Mouse (Mus musculus) embryonic facial prominence, embryonic 14.5 days (tissue): ENCODE measurements at regions not wholly inside any gene's neighbourhood (a gene's known extent, or its start where the extent isn't known, plus 50 kb on each side); places are given as distances from the start of the nearest gene placed in this dataset.
A peak's percentile ranks its signal among the peaks of the same experiment; 100 is the strongest.

Source experiments
- ATAC-seq: fragments of 200-750 bp; cut with Nextera tagmentation; 2 replicates; pipeline ENCODE4 v1.8.0; 2017; ENCODE audit warnings: low read depth, moderate number of reproducible peaks, moderate TSS enrichment
- DNase-seq: peaks from one replicate; pipeline ENCODE4 v3.0.0-alpha.2; 2015; ENCODE audit warnings: low spot score
- H3K27ac ChIP-seq: fragments of 300-500 bp; sonication (generic); replicated peaks from 2 replicates; pipeline ENCODE4 v1.5.1; 2014; ENCODE audit warnings: low read depth, mild to moderate bottlenecking, low read length, moderate library complexity
- H3K27me3 ChIP-seq: fragments of 300-500 bp; sonication (generic); replicated peaks from 2 replicates; pipeline ENCODE4 v1.6.1; 2014; ENCODE audit warnings: low read length; ENCODE audit not compliant: control insufficient read depth, insufficient read depth
- H3K36me3 ChIP-seq: fragments of 300-500 bp; sonication (generic); 2 replicates; pipeline ENCODE4 v1.6.1; 2014; ENCODE audit warnings: low read length, mixed read lengths; ENCODE audit not compliant: control insufficient read depth, insufficient read depth
- H3K4me1 ChIP-seq: fragments of 300-500 bp; sonication (generic); 2 replicates; pipeline ENCODE4 v1.6.1; 2014; ENCODE audit warnings: antibody characterized with exemption, low read length; ENCODE audit not compliant: control insufficient read depth, insufficient read depth
- H3K4me2 ChIP-seq: fragments of 300-500 bp; sonication (generic); 2 replicates; pipeline ENCODE4 v1.6.1; 2014; ENCODE audit warnings: low read depth, mild to moderate bottlenecking, low read length, moderate library complexity, mixed read lengths
- H3K4me3 ChIP-seq: fragments of 300-500 bp; sonication (generic); 2 replicates; pipeline ENCODE4 v1.5.1; 2014; ENCODE audit warnings: low read depth, mild to moderate bottlenecking, low read length
- H3K9ac ChIP-seq: fragments of 300-500 bp; sonication (generic); 2 replicates; pipeline ENCODE4 v1.6.1; 2014; ENCODE audit warnings: low read depth, mild to moderate bottlenecking, low read length, moderate library complexity, mixed read lengths
- H3K9me3 ChIP-seq: fragments of 300-500 bp; sonication (generic); 2 replicates; pipeline ENCODE4 v1.6.1; 2016; ENCODE audit warnings: low read length; ENCODE audit not compliant: control insufficient read depth
- WGBS: fragments of 180-500 bp; shearing (Covaris S2); extraction: QIAGEN DNeasy Blood & Tissue Kit; methylation state at CpG from one replicate; pipeline ENCODE4 v1.1.7; 2014; 5-methylcytosine and 5-hydroxymethylcytosine counted together

DNA sequence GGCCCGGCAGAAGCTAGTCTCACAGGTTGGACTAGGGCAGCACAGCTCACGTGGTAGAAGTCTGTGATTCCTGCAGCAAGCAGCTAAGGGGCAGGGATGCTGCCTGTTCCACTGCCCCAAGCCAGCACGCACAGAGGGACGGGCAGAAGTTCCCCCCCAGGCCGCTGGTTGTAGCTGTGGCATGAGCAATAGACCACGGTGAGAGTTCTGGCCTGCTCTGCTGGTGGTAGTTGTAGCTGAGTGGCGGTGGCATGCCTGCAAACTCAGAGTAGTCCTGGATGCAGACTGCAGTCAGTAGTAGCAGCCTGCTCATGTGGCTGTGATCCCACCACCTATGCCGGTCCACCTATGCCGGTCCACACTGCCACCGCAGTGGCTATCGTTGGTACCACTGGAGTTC is 71.5 kb upstream of the Rpl39l start:
- WGBS = 92% methylated on average over 11 of the region's 11 CpGs
- Histone ChIP-seq H3K27ac (no peak overlapping the region), H3K4me3 (no peak overlapping the region), H3K36me3 (no peaks in the 10 kb centered on the region), H3K9ac (no peak overlapping the region), H3K4me2 (no peak overlapping the region), H3K9me3 (no peaks in the 10 kb centered on the region), H3K27me3 (no peaks in the 10 kb centered on the region), H3K4me1 (no peaks in the 10 kb centered on the region)
- ATAC-seq = no peak
- no peak for DNase-seq

DNA sequence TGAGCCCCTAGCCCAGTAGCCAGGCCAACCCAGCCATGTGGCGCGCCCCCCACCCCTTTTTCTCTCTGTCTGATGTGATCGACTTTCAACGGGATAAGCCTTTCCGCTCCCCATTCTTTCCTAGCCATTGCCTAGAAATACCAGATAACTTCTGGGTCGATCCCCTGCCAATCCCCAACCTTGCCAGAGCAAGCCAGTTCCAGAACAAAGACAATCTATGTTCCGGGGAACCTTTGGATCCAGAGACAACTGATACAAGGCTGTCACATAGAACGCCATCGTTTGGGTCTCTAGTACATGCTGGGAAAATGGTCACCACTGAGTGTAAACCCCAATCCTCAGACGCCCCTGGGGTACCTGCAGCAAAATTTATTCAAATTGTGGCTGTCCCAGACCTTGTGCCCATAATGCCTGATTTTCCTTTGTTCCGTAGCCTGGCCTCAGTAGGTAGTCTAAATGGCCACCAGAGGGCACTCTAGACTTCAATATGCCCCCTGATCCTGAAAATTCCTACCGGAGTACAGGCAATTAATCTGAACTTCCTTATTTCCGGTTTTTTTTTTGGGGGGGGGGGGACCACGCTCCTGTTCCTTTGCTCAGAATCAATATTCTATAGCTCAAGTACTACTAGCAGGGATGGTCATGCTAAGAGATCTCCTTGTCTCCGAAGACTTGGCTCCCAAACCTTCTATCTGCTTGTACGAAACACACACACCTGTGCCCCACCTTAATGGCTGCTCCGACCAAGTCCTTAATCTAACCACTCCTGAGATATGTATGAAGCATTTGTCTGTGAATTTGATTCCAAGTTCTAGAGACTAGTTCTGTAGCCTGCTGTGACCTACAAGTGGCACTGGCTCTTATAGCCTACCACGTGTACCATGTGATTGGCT is 81.3 kb upstream of the Rpl39l start:
- 54% methylated on average over 18 of the region's 18 CpGs for WGBS
- H3K36me3 ChIP-seq = no peaks in the 10 kb centered on the region
- no peak overlapping the region for H3K4me3 ChIP-seq
- H3K9me3 ChIP-seq = no peaks in the 10 kb centered on the region
- no peak overlapping the region for H3K9ac ChIP-seq
- no peak overlapping the region for H3K27ac ChIP-seq
- H3K27me3 ChIP-seq = no peaks in the 10 kb centered on the region
- ATAC-seq = no peak
- DNase-seq = peak; percentile 74
- no peaks in the 10 kb centered on the region for H3K4me1 ChIP-seq
- H3K4me2 ChIP-seq = no peak overlapping the region

DNA sequence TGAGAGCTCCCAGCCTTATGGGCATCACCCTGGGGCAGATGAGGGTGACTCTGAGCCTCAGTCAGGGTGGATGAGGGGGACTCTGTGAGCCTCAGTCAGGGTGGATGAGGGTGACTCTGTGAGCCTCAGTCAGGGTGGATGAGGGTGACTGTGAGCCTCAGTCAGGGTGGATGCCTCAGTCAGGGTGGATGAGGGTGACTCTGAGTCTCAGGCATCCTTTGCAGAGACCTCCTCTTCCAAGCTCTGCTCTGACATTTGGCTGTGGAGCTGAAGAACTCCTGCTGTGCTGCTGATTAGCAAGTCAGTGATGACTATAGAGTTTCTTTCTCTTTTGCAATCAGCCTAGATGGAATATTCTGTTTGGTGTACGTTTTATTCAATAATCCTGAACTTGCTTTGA is 83.7 kb upstream of the Rpl39l start:
- Histone ChIP-seq H3K4me1 (no peaks in the 10 kb centered on the region), H3K4me3 (no peak overlapping the region), H3K4me2 (no peak overlapping the region), H3K36me3 (no peaks in the 10 kb centered on the region), H3K27ac (no peak overlapping the region), H3K9me3 (no peaks in the 10 kb centered on the region), H3K9ac (no peak overlapping the region), H3K27me3 (no peaks in the 10 kb centered on the region)
- no peak for ATAC-seq
- 38% methylated on average over 1 of the region's 1 CpGs for WGBS
- no peak for DNase-seq

DNA sequence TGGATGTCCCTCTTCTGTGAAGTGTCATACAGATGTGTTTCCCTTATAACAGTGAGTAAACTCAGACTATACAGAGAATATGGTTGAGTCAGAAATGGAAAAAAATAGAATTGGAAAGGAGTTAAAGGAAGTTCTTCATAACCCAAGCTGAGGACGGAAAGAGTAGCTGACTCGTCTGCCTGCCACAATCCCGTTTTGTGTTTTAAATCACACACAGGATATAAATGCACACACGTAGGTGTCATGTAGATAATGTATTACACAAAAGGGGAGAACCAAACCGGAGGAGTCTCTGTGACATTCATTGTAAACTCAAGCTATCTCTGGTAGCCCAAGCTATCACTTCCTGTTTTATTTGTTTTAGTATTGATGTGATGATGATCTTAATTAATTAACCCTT is 84.6 kb upstream of the Rpl39l start:
- DNase-seq (no peak), ATAC-seq (no peak)
- H3K9me3 ChIP-seq = no peaks in the 10 kb centered on the region
- H3K36me3 ChIP-seq = no peaks in the 10 kb centered on the region
- H3K4me2 ChIP-seq = no peak overlapping the region
- H3K4me3 ChIP-seq = no peak overlapping the region
- H3K9ac ChIP-seq = no peak overlapping the region
- H3K27ac ChIP-seq = no peak overlapping the region
- H3K27me3 ChIP-seq = no peaks in the 10 kb centered on the region
- H3K4me1 ChIP-seq = no peaks in the 10 kb centered on the region
- 82% methylated on average over 5 of the region's 5 CpGs for WGBS

DNA sequence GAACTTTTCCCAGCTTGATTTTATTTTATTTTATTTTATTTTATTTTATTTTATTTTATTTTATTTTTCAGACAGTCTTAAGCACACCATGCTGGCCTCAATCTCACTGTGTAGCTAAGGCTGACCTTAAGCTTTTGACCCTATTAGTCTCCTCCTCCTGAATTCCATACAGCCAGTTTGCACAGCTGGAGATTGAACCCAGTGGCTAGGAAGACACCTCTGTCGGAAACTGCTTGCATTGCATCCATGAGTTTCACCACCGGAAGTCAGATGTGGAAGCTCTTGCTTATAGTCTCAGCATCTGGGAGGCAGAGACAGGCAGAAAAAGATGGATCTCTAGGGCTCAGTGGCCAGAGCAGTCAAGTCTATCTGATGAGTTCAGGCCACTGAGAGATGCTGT is 86.4 kb upstream of the Grin2a start:
- no peak for ATAC-seq
- no peaks in the 10 kb centered on the region for H3K27me3 ChIP-seq
- no peak overlapping the region for H3K4me2 ChIP-seq
- WGBS = 32% methylated on average over 2 of the region's 2 CpGs
- H3K9ac ChIP-seq = no peak overlapping the region
- no peaks in the 10 kb centered on the region for H3K4me1 ChIP-seq
- H3K4me3 ChIP-seq = no peak overlapping the region
- no peaks in the 10 kb centered on the region for H3K36me3 ChIP-seq
- no peak for DNase-seq
- no peak overlapping the region for H3K27ac ChIP-seq
- H3K9me3 ChIP-seq = no peaks in the 10 kb centered on the region

DNA sequence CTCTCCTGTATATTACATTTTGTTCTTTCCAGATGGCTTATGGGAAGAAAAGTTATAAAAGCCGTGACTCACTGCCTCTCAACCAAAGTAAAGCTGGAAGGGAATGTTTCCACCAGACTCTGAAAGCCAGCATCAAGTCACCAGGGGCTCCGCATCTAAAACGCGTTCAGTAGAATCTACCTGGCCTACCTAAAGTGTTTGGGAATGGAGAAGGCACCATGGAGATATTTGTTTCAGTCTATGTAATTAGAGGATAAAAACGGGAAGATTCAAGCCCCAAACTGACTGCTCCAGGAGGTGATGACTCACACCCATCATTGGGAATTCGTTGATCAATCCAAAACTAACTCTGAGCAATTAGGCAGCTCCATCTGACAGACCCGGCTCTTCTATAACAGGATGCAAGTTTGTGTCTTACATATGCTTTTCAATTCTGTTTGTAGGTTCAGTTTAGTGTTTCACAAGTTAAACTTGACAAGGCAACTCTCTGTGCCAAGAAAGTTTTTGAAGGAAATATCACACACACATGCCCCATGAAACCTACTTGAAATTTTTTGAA is 84.8 kb upstream of the Grin2a start:
- no peak overlapping the region for H3K27ac ChIP-seq
- 86% methylated on average over 7 of the region's 7 CpGs for WGBS
- H3K9me3 ChIP-seq = no peaks in the 10 kb centered on the region
- no peaks in the 10 kb centered on the region for H3K36me3 ChIP-seq
- no peak overlapping the region for H3K4me2 ChIP-seq
- ATAC-seq = no peak
- DNase-seq = no peak
- no peaks in the 10 kb centered on the region for H3K4me1 ChIP-seq
- no peak overlapping the region for H3K4me3 ChIP-seq
- no peaks in the 10 kb centered on the region for H3K27me3 ChIP-seq
- no peak overlapping the region for H3K9ac ChIP-seq

DNA sequence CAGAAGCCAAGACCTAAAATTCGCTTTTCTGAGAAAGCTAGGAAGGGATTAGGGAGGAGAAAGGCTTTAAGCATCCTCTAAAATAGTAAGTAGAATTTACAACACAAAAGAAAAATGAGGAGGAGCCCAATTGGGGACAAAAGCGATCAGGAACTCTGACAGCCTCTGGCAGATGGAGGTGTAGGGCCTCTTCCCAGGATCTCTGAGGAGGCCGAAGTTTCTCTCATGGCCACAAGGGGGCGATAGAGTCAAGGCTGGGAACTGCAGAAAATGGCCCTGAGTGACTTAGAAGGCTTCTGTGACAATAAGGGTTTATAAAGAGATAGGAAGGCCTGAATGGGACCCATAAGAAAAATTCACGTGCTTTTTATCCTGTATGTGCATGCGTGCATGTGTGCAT is 77.8 kb upstream of the Grin2a start:
- Histone ChIP-seq H3K4me2 (no peak overlapping the region), H3K9me3 (no peaks in the 10 kb centered on the region), H3K27me3 (no peaks in the 10 kb centered on the region), H3K36me3 (no peaks in the 10 kb centered on the region), H3K4me3 (no peak overlapping the region), H3K27ac (no peak overlapping the region), H3K9ac (no peak overlapping the region), H3K4me1 (no peaks in the 10 kb centered on the region)
- DNase-seq (peak; percentile 31), ATAC-seq (no peak)
- 31% methylated on average over 6 of the region's 6 CpGs for WGBS

DNA sequence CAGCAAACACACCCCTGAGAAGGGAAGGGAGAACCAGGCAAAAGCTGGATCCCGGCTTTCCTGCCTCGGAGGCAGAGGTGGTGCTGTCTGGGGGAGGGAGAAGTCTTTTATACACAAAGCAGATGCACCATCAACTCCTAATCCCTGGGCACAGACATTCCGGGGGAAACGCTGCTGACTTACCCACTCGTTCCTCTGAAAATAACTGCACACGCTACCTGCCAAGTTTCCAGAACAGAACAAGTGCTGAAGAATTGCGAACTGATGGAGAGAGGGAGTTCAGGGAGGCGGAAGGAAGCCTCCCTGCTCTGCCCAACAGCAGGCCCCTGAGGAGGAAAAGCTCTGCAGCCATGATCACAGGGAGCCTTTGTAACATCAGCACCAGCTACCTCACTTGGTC is 68.1 kb upstream of the Grin2a start:
- H3K4me2 ChIP-seq = no peak overlapping the region
- WGBS = 66% methylated on average over 8 of the region's 8 CpGs
- no peak overlapping the region for H3K9ac ChIP-seq

DNA sequence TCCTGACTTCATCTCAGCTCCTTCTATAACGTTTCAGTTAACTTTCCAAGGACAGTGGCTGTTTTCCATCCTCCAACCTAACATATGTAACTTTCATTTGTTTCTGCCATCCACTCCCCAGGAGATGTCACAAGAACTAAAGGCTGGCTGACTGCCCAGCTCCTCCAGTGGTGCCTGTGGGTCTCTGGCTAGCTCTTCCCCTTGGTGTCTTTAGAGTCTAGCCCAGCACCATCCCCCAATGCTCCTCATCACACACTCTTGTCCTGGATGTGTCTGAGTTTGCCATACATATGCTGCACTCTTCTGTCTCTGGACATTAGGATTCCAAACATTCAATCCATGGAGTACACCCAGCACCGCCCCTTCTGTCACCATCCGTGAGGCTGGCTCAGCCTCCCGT is 62.7 kb upstream of the Grin2a start:
- Histone ChIP-seq H3K27ac (no peak overlapping the region), H3K4me2 (no peak overlapping the region), H3K27me3 (no peaks in the 10 kb centered on the region), H3K36me3 (no peaks in the 10 kb centered on the region), H3K9ac (no peak overlapping the region), H3K4me3 (no peak overlapping the region), H3K9me3 (no peaks in the 10 kb centered on the region), H3K4me1 (no peaks in the 10 kb centered on the region)
- WGBS = 76% methylated on average over 4 of the region's 4 CpGs
- ATAC-seq = no peak
- peak; percentile 18 for DNase-seq

More for the DNA sequence above, 68.1 kb upstream of the Grin2a start:
- H3K27ac ChIP-seq = no peak overlapping the region
- H3K36me3 ChIP-seq = no peaks in the 10 kb centered on the region
- no peaks in the 10 kb centered on the region for H3K4me1 ChIP-seq
- no peak for DNase-seq
- no peak for ATAC-seq
- H3K4me3 ChIP-seq = no peak overlapping the region
- no peaks in the 10 kb centered on the region for H3K27me3 ChIP-seq
- H3K9me3 ChIP-seq = no peaks in the 10 kb centered on the region
